Mouse (Mus musculus) megakaryocyte progenitor cell, adult 5-6 weeks (primary cell): ENCODE data around the gene Rpl14. TPM values are rescaled to one million over a fixed set of nuclear protein-coding genes. Genes with fewer than 3 reads are reported as not detected.

ENCODE experiments used
- ATAC-seq: replicated peaks from 2 replicates; pipeline ENCODE4 v1.8.0; 2016; ENCODE audit warnings: mild to moderate bottlenecking, moderate TSS enrichment, inconsistent platforms; ENCODE audit not compliant: poor library complexity
- total RNA-seq, 2 experiments: library from RNA; stranded (forward) in 1 of 2; stranded (reverse) in 1 of 2; fragments of 157-497, 149-512 nt in 1 of 2; fragments of 200-1000 nt in 1 of 2; gene quantifications; 2 replicates each; pipeline versions ENCODE4 v1.2.3 to v1.2.4; 2015 to 2017

Rpl14 gene
- total RNA-seq, 2 experiments from 2014 or later, result 2,102 to 2,701 TPM

DNA sequence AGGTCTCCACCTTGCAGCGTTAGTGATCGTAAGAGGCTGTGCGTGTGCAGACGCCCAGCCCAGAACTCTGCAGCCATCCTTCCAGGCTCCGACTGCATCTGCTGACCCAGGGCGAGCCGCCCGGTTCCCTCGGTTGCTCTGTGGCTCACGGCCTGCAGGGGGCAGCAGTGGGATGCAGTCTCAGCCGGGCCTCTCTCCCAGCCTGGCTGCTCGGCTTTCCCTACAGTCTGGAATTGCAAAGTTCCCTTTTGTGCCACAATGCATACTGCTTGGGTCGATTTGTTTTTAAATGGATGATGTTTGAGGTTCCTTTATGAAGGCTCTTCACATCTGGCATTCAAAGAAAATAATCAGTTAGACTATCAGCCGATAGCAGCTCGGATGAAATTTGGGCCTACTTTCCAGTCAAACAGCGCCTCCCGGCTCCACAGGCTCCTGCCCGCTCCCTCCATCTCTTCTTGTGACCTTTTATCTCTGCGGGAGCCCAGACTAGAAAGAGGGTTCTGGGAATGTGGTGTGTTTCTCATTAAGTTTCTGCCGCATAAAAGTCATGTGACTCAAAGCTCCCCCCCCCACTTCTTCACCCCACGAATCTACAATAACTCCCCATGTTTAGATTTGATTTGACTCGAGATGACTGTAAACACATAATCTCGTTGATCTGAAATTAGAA, 31.7 kb downstream of the Rpl14 start:
- peak; percentile 97 for ATAC-seq

DNA sequence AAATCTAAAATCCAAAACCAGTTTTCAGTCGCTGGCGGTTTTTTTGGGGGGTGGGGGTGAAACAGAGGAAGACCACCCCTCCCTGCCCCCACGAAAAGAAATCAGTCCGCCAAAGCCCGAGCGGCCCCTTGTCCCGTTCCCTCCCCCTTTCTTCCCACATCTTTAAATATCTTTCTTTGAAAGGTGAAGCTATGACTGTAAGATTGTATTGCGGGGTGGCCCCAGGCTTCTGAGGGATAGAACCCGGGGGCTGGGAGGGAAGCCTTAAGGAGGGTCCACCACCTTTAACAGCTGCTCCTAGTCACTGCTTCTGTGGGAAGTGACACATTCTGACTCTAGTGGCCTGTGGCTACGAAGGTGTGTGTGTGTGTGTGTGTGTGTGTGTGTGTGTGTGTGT, 32.3 kb downstream of the Rpl14 start:
- no peak for ATAC-seq

DNA sequence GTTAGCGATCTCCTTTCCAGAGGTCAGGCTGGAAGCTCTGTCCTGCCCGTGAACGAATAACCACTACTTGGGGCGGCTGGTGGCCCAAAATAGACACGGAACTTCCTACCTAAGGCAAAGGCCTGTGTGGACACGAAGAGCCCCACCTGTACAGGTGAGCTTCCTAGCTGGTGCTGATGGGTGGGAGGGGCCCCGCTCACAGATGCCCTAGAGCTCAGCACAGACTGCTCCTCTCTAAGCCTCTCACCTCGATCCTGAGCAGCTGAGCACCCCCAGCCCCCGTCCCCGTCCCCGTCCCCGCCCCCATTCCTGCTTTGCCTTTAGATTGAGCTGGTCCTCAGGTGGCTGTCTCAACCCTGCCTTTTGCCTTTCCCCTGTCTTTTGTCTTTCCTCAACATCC, 32.7 kb downstream of the Rpl14 start:
- no peak for ATAC-seq

DNA sequence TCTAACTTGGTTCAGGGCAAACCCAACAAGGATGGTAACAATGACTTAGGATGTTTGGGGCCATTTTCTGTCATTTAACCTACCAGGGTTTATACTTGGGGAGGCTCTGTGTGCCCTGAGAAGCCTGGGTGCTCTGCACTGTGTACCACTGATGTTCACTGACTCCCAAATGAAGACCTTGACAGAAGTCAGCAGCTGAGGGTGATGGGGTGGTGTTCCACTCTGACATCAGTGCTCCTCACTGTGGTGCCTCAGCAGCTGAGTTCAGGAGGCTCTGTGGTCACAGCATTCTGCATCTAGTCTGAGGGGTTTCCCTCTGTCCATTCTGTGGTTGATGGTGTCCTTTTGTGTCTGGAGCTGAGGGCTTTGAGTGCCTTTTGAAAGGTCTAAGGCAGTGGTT, 39.8 kb downstream of the Rpl14 start:
- no peak for ATAC-seq

DNA sequence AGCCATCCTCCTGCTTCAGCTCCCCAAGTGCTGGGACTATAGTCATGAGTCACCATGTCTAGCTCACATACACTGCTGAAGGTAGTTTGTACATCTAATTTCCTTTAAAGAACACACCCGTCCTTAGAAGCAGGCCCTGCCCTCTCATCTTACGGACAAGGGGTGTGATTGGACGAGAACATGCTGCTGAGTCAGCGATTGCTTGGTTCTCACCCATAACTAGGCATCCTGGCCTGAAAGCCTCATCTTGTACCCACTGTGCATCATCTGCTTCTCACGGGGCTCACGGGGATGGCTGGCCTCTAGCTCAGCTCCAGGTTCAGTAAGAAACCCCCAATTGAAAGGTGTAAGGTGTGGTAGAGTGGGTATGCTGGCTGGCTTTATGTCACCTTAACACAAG, 42.8 kb downstream of the Rpl14 start:
- no peak for ATAC-seq

DNA sequence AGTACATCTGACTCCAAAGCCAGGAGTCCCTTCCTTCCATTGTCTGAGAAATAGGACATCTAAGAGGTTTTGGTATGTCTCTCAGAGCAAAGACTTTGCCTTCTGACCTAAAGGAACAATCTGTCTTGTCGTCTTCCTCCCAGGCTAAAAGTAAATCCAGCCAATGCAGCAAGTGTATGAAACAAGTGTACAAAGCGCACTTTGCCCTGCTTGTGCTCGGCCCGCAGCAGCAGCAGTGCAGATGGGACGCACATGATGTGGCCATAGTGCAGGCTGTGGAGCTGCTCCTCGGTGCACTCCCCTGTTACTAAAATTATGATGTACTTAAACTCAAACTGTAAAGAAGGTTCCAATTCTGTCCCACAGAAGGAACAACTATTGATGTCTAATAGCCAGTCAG, 46.9 kb downstream of the Rpl14 start:
- ATAC-seq, result no peak

DNA sequence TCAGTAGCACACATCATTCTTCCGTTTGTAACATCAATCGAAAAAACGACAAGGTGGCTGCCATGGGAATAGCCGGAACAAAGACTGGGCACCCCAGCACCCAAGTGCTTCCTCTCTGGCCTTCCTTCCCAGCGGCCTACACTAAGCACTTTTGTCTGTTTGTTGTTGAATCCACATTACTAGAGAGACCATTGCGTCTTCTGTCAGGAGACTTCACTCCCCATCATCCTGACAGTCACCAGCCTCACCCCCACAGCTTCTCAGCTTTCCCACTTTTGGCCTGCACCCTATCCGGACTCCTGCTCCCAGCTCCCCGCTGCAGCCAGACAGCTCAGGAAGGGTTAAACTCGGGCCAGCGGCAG, 48.1 kb downstream of the Rpl14 start:
- no peak for ATAC-seq

DNA sequence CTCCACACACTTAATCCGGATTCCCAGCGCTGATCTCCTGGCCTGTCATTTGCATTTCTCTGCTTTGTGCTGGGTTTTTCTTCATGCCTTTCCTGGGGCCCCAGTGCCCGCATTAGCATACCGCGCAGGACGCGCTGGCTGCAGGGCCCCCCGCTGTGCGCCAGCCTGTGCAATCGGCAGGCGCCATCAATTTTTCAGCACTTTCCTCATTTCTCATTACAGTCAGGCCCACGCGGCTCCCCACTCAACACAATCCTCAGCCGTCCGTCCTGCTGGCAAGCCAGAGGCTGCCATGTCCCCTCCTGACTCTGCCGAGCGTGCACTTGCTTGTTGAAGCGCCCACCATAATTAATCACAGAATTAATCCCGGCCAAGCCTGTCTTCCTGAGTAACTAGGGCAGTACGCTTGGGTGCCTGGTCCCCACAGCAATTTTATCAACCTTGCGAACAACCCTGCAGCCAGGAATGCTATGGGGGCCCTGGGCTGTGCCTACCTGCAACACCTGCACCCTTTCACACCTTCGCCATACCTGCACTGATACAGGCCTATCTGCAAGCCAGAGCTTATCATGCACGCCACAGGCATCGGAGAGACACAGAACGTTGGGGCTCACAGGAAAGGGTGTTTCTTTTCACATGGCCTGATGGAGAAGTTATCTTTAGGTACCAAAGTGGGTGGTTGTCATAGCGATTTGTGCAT, 48.6 kb downstream of the Rpl14 start:
- no peak for ATAC-seq

DNA sequence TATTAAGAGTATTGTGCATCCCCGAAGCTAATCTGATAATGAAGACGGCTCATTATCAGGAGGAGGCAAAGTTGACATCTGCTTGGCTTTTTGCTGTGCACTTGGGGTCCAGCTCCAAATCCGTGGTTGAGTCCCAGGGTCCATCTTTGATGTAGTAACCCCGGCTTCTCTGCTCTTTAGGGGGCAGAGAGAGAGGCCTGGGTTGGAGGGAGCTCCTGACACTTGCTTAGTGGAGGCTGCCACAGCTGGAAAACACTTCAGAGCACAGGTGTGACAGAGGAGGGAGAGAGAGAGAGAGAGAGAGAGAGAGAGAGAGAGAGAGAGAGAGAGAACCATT, 49.1 kb downstream of the Rpl14 start:
- no peak for ATAC-seq

Other genes starting within 250 kb of the Rpl14 start
- 61.7 and 79.5 TPM in 2 replicates for gene Eif1b, start 79.2 kb upstream of the Rpl14 start, total RNA-seq (2015)
- 93.5 and 120 TPM in 2 replicates for gene Eif1b, start 79.2 kb upstream of the Rpl14 start, total RNA-seq (2017)
- gene Entpd3, start 31.6 kb upstream of the Rpl14 start, total RNA-seq (2015), result not detected in 2 replicates
- gene Entpd3, start 31.6 kb upstream of the Rpl14 start, total RNA-seq (2017), result not detected in 2 replicates